Mouse (Mus musculus) heart, embryonic 11.5 days (tissue): ENCODE measurements around the gene Slc25a10. TPM values are rescaled to one million over a fixed set of nuclear protein-coding genes. Genes with fewer than 3 reads are reported as not detected.
"Not testable (repeated sequence)": the region's sequence is repeated elsewhere in the genome, so short reads cannot be mapped to it uniquely, and the experiment has no call there.

ENCODE experiments used
- ATAC-seq: fragments of 200-750 bp; cut with Nextera tagmentation; replicated peaks from 2 replicates; pipeline ENCODE4 v1.8.0; 2017; ENCODE audit warnings: moderate library complexity; ENCODE audit not compliant: insufficient number of reproducible peaks, low FRiP score, low TSS enrichment
- H3K27ac ChIP-seq: fragments of 300-500 bp; sonication (generic); 2 replicates; pipeline ENCODE4 v1.5.1; 2014; ENCODE audit warnings: mild to moderate bottlenecking, low read depth, low read length
- H3K27me3 ChIP-seq: fragments of 300-500 bp; sonication (generic); 2 replicates; pipeline ENCODE4 v1.6.1; 2014; ENCODE audit warnings: mild to moderate bottlenecking, low read length, mixed read lengths; ENCODE audit not compliant: control insufficient read depth, insufficient read depth
- H3K36me3 ChIP-seq: fragments of 300-500 bp; sonication (generic); 2 replicates; pipeline ENCODE4 v1.6.1; 2014; ENCODE audit warnings: mild to moderate bottlenecking, low read length, moderate library complexity, mixed read lengths; ENCODE audit not compliant: control insufficient read depth, insufficient read depth
- H3K4me1 ChIP-seq: fragments of 300-500 bp; sonication (generic); 2 replicates; pipeline ENCODE4 v1.6.1; 2014; ENCODE audit warnings: low read length; ENCODE audit not compliant: control insufficient read depth, insufficient read depth
- H3K4me2 ChIP-seq: fragments of 300-500 bp; sonication (generic); 2 replicates; pipeline ENCODE4 v1.6.1; 2014; ENCODE audit warnings: mild to moderate bottlenecking, moderate library complexity
- H3K4me3 ChIP-seq: fragments of 300-500 bp; sonication (generic); 2 replicates; pipeline ENCODE4 v1.5.1; 2014; ENCODE audit warnings: low read depth, low read length
- H3K9ac ChIP-seq: fragments of 300-500 bp; sonication (generic); 2 replicates; pipeline ENCODE4 v1.6.1; 2014; ENCODE audit warnings: mild to moderate bottlenecking, low read depth, low read length, moderate library complexity
- H3K9me3 ChIP-seq: fragments of 300-500 bp; sonication (generic); replicated peaks from 2 replicates; pipeline ENCODE4 v1.6.1; 2016; ENCODE audit warnings: low read length; ENCODE audit not compliant: control insufficient read depth
- WGBS: fragments of 180-500 bp; shearing (Covaris S2); extraction: QIAGEN DNeasy Blood & Tissue Kit; methylation state at CpG from one replicate; pipeline ENCODE4 v1.1.7; 2014; ENCODE audit not compliant: insufficient replicate concordance; 5-methylcytosine and 5-hydroxymethylcytosine counted together
- polyA plus RNA-seq: library from polyadenylated mRNA; unstranded; fragments of >200 nt; fragmentation: Nextera tagmentation; extraction: Ambion mirVana; gene quantifications from 2 replicates; pipeline ENCODE4 v1.2.1, GENCODE M21; 2014

Gene Slc25a10
- polyA plus RNA-seq, 1 experiment from 2014 or later = 44.2 TPM

- H3K27ac ChIP-seq = peak overlapping the region; percentile 38; the same call in 1 of the 2 replicates
Measured at GRCm38 (mm10) chr11:120509940-120510339, 18.3 kb downstream of the Slc25a10 start.

GRCm38 (mm10) chr11:120510375-120511030 is 18.9 kb downstream of the Slc25a10 start:
- Histone ChIP-seq H3K36me3 (no peaks in the 10 kb centered on the region), H3K9ac (peak overlapping the region; percentile 73), H3K9me3 (no peaks in the 10 kb centered on the region), H3K4me2 (peak overlapping the region; percentile 67), H3K27ac (peak overlapping the region; percentile 38; the same call in 1 of the 2 replicates), H3K27me3 (no peaks in the 10 kb centered on the region), H3K4me1 (peaks cover 3% of the 10 kb centered on the region; the same call in 1 of the 2 replicates), H3K4me3 (peak overlapping the region; percentile 36)
- ATAC-seq = no peak
- WGBS = 6% methylated on average over 16 of the region's 16 CpGs

More at GRCm38 (mm10) chr11:120509940-120510339, 18.3 kb downstream of the Slc25a10 start:
- no peaks in the 10 kb centered on the region for H3K27me3 ChIP-seq
- peaks cover 3% of the 10 kb centered on the region; the same call in 1 of the 2 replicates for H3K4me1 ChIP-seq
- ATAC-seq = no peak
- peak overlapping the region; percentile 67 for H3K4me2 ChIP-seq
- no peaks in the 10 kb centered on the region for H3K9me3 ChIP-seq
- H3K9ac ChIP-seq = no peak overlapping the region
- 32% methylated on average over 4 of the region's 4 CpGs for WGBS
- H3K4me3 ChIP-seq = no peak overlapping the region
- no peaks in the 10 kb centered on the region for H3K36me3 ChIP-seq

GRCm38 (mm10) chr11:120512790-120513453 is 21.3 kb downstream of the Slc25a10 start:
- WGBS = 57% methylated on average over 6 of the region's 6 CpGs
- no peak overlapping the region for H3K27ac ChIP-seq
- no peak overlapping the region for H3K4me2 ChIP-seq
- H3K4me1 ChIP-seq = peaks cover 3% of the 10 kb centered on the region; the same call in 1 of the 2 replicates
- no peak overlapping the region for H3K9ac ChIP-seq
- peaks cover 2% of the 10 kb centered on the region; the same call in 1 of the 2 replicates for H3K27me3 ChIP-seq
- H3K36me3 ChIP-seq = no peaks in the 10 kb centered on the region
- H3K4me3 ChIP-seq = no peak overlapping the region
- no peaks in the 10 kb centered on the region for H3K9me3 ChIP-seq
- ATAC-seq = no peak

- not testable (repeated sequence) for H3K9ac ChIP-seq, H3K4me3 ChIP-seq, H3K4me1 ChIP-seq, H3K27me3 ChIP-seq, H3K36me3 ChIP-seq, H3K4me2 ChIP-seq, ATAC-seq, H3K27ac ChIP-seq, H3K9me3 ChIP-seq
- 83% methylated on average over 2 of the region's 2 CpGs for WGBS
Measured at GRCm38 (mm10) chr11:120514262-120514661, 22.6 kb downstream of the Slc25a10 start.

GRCm38 (mm10) chr11:120515611-120516010 is 24.0 kb downstream of the Slc25a10 start:
- Histone ChIP-seq H3K9ac (no peak overlapping the region), H3K36me3 (no peaks in the 10 kb centered on the region), H3K27ac (no peak overlapping the region), H3K9me3 (no peaks in the 10 kb centered on the region), H3K27me3 (peaks cover 2% of the 10 kb centered on the region; the same call in 1 of the 2 replicates), H3K4me2 (peak overlapping the region; percentile 31; the same call in 1 of the 2 replicates), H3K4me1 (no peaks in the 10 kb centered on the region; the same call in 1 of the 2 replicates), H3K4me3 (no peak overlapping the region)
- WGBS = 19% methylated on average over 17 of the region's 17 CpGs
- ATAC-seq = 0 out of 2 replicates have a peak, but pooled peaks have one; percentile 50

- no peaks in the 10 kb centered on the region for H3K9me3 ChIP-seq
- H3K36me3 ChIP-seq = no peaks in the 10 kb centered on the region
- H3K9ac ChIP-seq = no peak overlapping the region
- no peak for ATAC-seq
- no peak overlapping the region for H3K4me2 ChIP-seq
- H3K4me1 ChIP-seq = no peaks in the 10 kb centered on the region; the same call in 1 of the 2 replicates
- H3K27me3 ChIP-seq = peaks cover 2% of the 10 kb centered on the region; the same call in 1 of the 2 replicates
- H3K4me3 ChIP-seq = no peak overlapping the region
- WGBS = 83% methylated on average over 4 of the region's 4 CpGs
- H3K27ac ChIP-seq = no peak overlapping the region
Measured at GRCm38 (mm10) chr11:120517147-120517546, 25.5 kb downstream of the Slc25a10 start.

GRCm38 (mm10) chr11:120518027-120518426 is 26.4 kb downstream of the Slc25a10 start:
- no peaks in the 10 kb centered on the region for H3K36me3 ChIP-seq
- H3K27ac ChIP-seq = no peak overlapping the region
- H3K9ac ChIP-seq = no peak overlapping the region
- H3K4me1 ChIP-seq = no peaks in the 10 kb centered on the region; the same call in 1 of the 2 replicates
- WGBS = 66% methylated on average over 6 of the region's 6 CpGs
- no peak overlapping the region for H3K4me2 ChIP-seq
- peaks cover 2% of the 10 kb centered on the region; the same call in 1 of the 2 replicates for H3K27me3 ChIP-seq
- H3K9me3 ChIP-seq = no peaks in the 10 kb centered on the region
- ATAC-seq = no peak
- no peak overlapping the region for H3K4me3 ChIP-seq

GRCm38 (mm10) chr11:120518558-120518957 is 26.9 kb downstream of the Slc25a10 start:
- H3K27ac ChIP-seq = no peak overlapping the region
- H3K27me3 ChIP-seq = peaks cover 2% of the 10 kb centered on the region; the same call in 1 of the 2 replicates
- ATAC-seq = no peak
- H3K4me1 ChIP-seq = no peaks in the 10 kb centered on the region; the same call in 1 of the 2 replicates
- no peak overlapping the region for H3K4me3 ChIP-seq
- no peak overlapping the region for H3K9ac ChIP-seq
- H3K36me3 ChIP-seq = no peaks in the 10 kb centered on the region
- H3K4me2 ChIP-seq = no peak overlapping the region
- no peaks in the 10 kb centered on the region for H3K9me3 ChIP-seq
- 71% methylated on average over 6 of the region's 6 CpGs for WGBS
